Mouse (Mus musculus) layer of hippocampus, adult 2 months (tissue): ENCODE measurements around the gene Adk. TPM values are rescaled to one million over a fixed set of nuclear protein-coding genes. Genes with fewer than 3 reads are reported as not detected.

ENCODE experiments used
- DNase-seq, 2 experiments: peaks; one replicate each; pipeline ENCODE4 v3.0.0; 2022; ENCODE audit warnings: low spot score in 2 of 2
- H3K27ac ChIP-seq: fragments of 200-600 bp; 2 replicates; pipeline ENCODE4 v1.8.1; 2022
- H3K4me3 ChIP-seq: fragments of 200-600 bp; 2 replicates; pipeline ENCODE4 v1.8.1; 2022; ENCODE audit warnings: mild to moderate bottlenecking
- CTCF ChIP-seq: fragments of 200-600 bp; conservative IDR thresholded peaks from 2 replicates; pipeline ENCODE4 v1.8.1; 2022; ENCODE audit warnings: antibody characterized with exemption, mild to moderate bottlenecking, moderate library complexity
- total RNA-seq, 2 experiments: library from RNA; stranded (reverse); gene quantifications; 2 replicates each; pipeline ENCODE4 v1.2.3; 2021

Gene Adk
- total RNA-seq, 2 experiments from 2014 or later: 62.5 to 72.3 TPM

- no peak for TF ChIP-seq CTCF
- Histone ChIP-seq H3K27ac (no peak overlapping the region), H3K4me3 (no peak overlapping the region)
- DNase-seq: no peak
These were observed 113.3 kb downstream of the Adk start for GRCm38 (mm10) chr14:21165706-21166105.

- Histone ChIP-seq H3K27ac (no peak overlapping the region), H3K4me3 (no peak overlapping the region)
- no peak for DNase-seq
- TF ChIP-seq CTCF: no peak
These were observed 113.7 kb downstream of the Adk start for GRCm38 (mm10) chr14:21166114-21166513.

- no peak overlapping the region for H3K4me3 ChIP-seq
- no peak overlapping the region for H3K27ac ChIP-seq
- TF ChIP-seq CTCF: no peak
- no peak for DNase-seq
These were observed 121.8 kb downstream of the Adk start for GRCm38 (mm10) chr14:21173973-21174745.

GRCm38 (mm10) chr14:21174804-21175203, 122.4 kb downstream of the Adk start:
- H3K27ac ChIP-seq: no peak overlapping the region
- DNase-seq: no peak
- no peak overlapping the region for H3K4me3 ChIP-seq
- no peak for TF ChIP-seq CTCF

GRCm38 (mm10) chr14:21177781-21178180, 125.4 kb downstream of the Adk start:
- Histone ChIP-seq H3K4me3 (no peak overlapping the region), H3K27ac (no peak overlapping the region)
- TF ChIP-seq CTCF: no peak
- DNase-seq: no peak

GRCm38 (mm10) chr14:21178356-21178755, 126.0 kb downstream of the Adk start:
- TF ChIP-seq CTCF: no peak
- Histone ChIP-seq H3K4me3 (no peak overlapping the region), H3K27ac (no peak overlapping the region)
- no peak for DNase-seq

- H3K27ac ChIP-seq: no peak overlapping the region
- DNase-seq: no peak
- H3K4me3 ChIP-seq: no peak overlapping the region
- no peak for TF ChIP-seq CTCF
These were observed 128.7 kb downstream of the Adk start for GRCm38 (mm10) chr14:21181053-21181452.

GRCm38 (mm10) chr14:21191966-21192365, 139.6 kb downstream of the Adk start:
- TF ChIP-seq CTCF: no peak
- Histone ChIP-seq H3K4me3 (no peak overlapping the region), H3K27ac (no peak overlapping the region)
- no peak for DNase-seq

- TF ChIP-seq CTCF: no peak
- DNase-seq: no peak
- no peak overlapping the region for H3K27ac ChIP-seq
- no peak overlapping the region for H3K4me3 ChIP-seq
These were observed 140.4 kb downstream of the Adk start for GRCm38 (mm10) chr14:21192749-21193148.

- no peak for DNase-seq
- no peak overlapping the region for H3K27ac ChIP-seq
- H3K4me3 ChIP-seq: no peak overlapping the region
- no peak for TF ChIP-seq CTCF
These were observed 142.0 kb downstream of the Adk start for GRCm38 (mm10) chr14:21194336-21194735.

- no peak for DNase-seq
- 0 out of 2 replicates have a peak, but pooled peaks have one; percentile 7 for TF ChIP-seq CTCF
- Histone ChIP-seq H3K4me3 (no peak overlapping the region), H3K27ac (no peak overlapping the region)
These were observed 148.5 kb downstream of the Adk start for GRCm38 (mm10) chr14:21200850-21201249.

GRCm38 (mm10) chr14:21206472-21206871, 154.1 kb downstream of the Adk start:
- no peak for DNase-seq
- H3K4me3 ChIP-seq: no peak overlapping the region
- H3K27ac ChIP-seq: no peak overlapping the region
- no peak for TF ChIP-seq CTCF

- no peak for TF ChIP-seq CTCF
- peak in 1 of 2 experiments; percentile 9 for DNase-seq
- H3K27ac ChIP-seq: peak overlapping the region; percentile 74
- H3K4me3 ChIP-seq: no peak overlapping the region
These were observed 169.3 kb downstream of the Adk start for GRCm38 (mm10) chr14:21221574-21222138.

- peak in 1 of 2 experiments; percentile 23 for DNase-seq
- H3K27ac ChIP-seq: peak overlapping the region; percentile 74
These were observed 169.8 kb downstream of the Adk start for GRCm38 (mm10) chr14:21222206-21222605.

More at GRCm38 (mm10) chr14:21222206-21222605, 169.8 kb downstream of the Adk start:
- no peak overlapping the region for H3K4me3 ChIP-seq
- TF ChIP-seq CTCF: no peak
